Mouse (Mus musculus): ENCODE measurements around the gene Tbx10. TPM values are rescaled to one million over a fixed set of nuclear protein-coding genes. Genes with fewer than 3 reads are reported as not detected.

Gene Tbx10
- 0.13 and 0.16 TPM in 2 replicates for polyA plus RNA-seq (2014; fragmentation: Nextera tagmentation; extraction: Ambion mirVana)

- Histone ChIP-seq H3K9me3 (ENCODE audit: control insufficient read depth, low read length) (no peaks in the 10 kb centered on the region), H3K4me1 (replicated peaks; ENCODE audit: control insufficient read depth, insufficient read depth, low read length) (no peaks in the 10 kb centered on the region), H3K4me3 (ENCODE audit: low read depth, low read length) (no peak within 1 kb of the TSS), H3K36me3 (ENCODE audit: control insufficient read depth, insufficient read depth, low read length) (no peaks in the 10 kb centered on the region), H3K27me3 (replicated peaks; ENCODE audit: control insufficient read depth, insufficient read depth, low read length) (no peaks in the 10 kb centered on the region), H3K4me2 (ENCODE audit: low read length) (no peak within 1 kb of the TSS), H3K9ac (ENCODE audit: low read length) (no peak within 1 kb of the TSS), H3K27ac (ENCODE audit: low read depth) (no peak within 1 kb of the TSS)
- DNase-seq (ENCODE audit: low spot score) (no peak), ATAC-seq (replicated peaks; ENCODE audit: low FRiP score, low TSS enrichment, low read depth) (no peak)
- WGBS: 63% methylated on average over 5 of the region's 5 CpGs
Observed at GRCm38 (mm10) chr19:3992416-3992815, at the start of gene Tbx10. TSS of gene Tbx10 (plus strand) at chr19:3992752.

DNA sequence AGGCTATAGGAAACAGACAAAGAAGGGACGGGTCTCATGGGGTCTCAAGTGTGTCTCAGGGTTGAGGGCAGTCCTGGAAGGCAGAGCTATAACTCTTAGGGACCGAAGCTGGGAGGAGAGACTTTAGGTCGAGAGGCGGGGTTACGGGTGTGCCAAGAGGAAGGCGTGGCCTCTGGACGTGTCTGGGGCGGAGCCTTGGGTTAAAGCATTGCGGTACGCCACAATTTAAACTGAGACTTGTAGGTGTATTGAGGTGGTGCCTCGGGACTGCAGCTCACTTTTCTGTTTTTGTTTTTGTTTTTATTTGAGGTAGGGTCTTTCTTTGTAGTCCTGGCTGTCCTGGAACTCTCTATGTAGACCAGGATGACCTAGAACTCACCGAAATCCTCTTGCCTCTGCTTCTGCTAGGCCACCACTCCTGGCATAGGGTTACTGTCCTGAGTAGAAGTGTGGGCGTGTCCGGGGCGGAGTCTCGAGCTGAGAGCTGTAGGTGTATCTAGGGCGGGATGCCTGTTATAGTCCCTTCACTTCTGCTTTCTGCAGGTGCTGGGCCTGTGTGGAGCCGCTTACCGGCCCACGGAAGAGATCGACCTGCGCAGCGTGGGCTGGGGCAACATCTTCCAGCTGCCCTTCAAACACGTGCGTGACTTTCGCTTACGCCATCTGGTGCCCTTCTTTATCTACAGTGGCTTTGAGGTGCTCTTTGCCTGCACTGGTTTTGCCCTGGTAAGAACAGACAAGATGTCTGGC is 49.4 kb upstream of the Tbx10 start:
- H3K4me2 ChIP-seq (ENCODE audit: low read length): no peak overlapping the region
- 21% methylated on average over 27 of the region's 27 CpGs for WGBS
- no peak overlapping the region for H3K27ac ChIP-seq (ENCODE audit: low read depth)
- DNase-seq (ENCODE audit: low spot score) (peak; percentile 70), ATAC-seq (replicated peaks; ENCODE audit: low FRiP score, low TSS enrichment, low read depth) (0 out of 2 replicates have a peak, but pooled peaks have one; percentile 29)
- no peaks in the 10 kb centered on the region for H3K9me3 ChIP-seq (ENCODE audit: control insufficient read depth, low read length)
- H3K27me3 ChIP-seq (replicated peaks; ENCODE audit: control insufficient read depth, insufficient read depth, low read length): no peaks in the 10 kb centered on the region
- no peaks in the 10 kb centered on the region for H3K36me3 ChIP-seq (ENCODE audit: control insufficient read depth, insufficient read depth, low read length)
- H3K9ac ChIP-seq (ENCODE audit: low read length): no peak overlapping the region
- H3K4me1 ChIP-seq (replicated peaks; ENCODE audit: control insufficient read depth, insufficient read depth, low read length): no peaks in the 10 kb centered on the region
- no peak overlapping the region for H3K4me3 ChIP-seq (ENCODE audit: low read depth, low read length)

DNA sequence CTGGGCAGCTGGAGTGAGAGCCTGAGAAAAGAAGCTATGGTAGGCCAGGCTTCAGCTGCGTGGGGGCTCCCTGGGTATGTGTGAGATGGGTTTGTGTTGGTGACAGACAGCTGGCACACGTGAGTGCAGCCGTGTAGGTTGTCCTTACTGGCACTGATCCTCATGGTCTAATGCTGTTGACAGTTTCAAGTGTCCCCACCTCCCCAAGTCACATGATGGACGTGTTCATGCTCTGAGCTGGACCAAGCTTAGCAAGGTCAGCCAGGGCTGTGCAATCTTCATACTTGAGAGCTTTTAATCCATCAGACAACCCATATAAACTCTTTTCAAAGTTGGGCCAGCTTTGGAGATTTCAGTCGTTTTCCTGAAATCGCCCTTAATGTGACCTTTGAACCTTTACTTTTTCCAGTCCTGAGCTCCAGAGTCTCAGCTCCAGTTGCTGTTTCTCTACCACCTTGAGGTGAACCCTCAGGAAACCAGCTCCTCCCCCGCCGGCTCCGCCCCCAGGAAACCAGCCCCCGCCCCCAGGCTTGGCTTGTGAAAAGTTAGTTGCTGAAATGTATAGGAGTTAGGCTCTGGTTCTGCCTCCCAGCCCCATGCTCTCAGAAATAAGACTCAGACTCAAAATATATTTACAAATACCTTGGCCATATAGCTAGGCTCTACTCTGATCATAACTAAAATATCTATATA is 46.5 kb upstream of the Tbx10 start:
- WGBS: 26% methylated on average over 10 of the region's 10 CpGs
- H3K4me3 ChIP-seq (ENCODE audit: low read depth, low read length): no peak overlapping the region
- H3K4me2 ChIP-seq (ENCODE audit: low read length): no peak overlapping the region
- H3K27ac ChIP-seq (ENCODE audit: low read depth): no peak overlapping the region
- no peaks in the 10 kb centered on the region for H3K9me3 ChIP-seq (ENCODE audit: control insufficient read depth, low read length)
- no peaks in the 10 kb centered on the region for H3K36me3 ChIP-seq (ENCODE audit: control insufficient read depth, insufficient read depth, low read length)
- H3K27me3 ChIP-seq (replicated peaks; ENCODE audit: control insufficient read depth, insufficient read depth, low read length): no peaks in the 10 kb centered on the region
- ATAC-seq (replicated peaks; ENCODE audit: low FRiP score, low TSS enrichment, low read depth) (no peak), DNase-seq (ENCODE audit: low spot score) (no peak)
- no peak overlapping the region for H3K9ac ChIP-seq (ENCODE audit: low read length)
- H3K4me1 ChIP-seq (replicated peaks; ENCODE audit: control insufficient read depth, insufficient read depth, low read length): no peaks in the 10 kb centered on the region

- Histone ChIP-seq H3K9ac (ENCODE audit: low read length) (no peak overlapping the region), H3K27me3 (replicated peaks; ENCODE audit: control insufficient read depth, insufficient read depth, low read length) (no peaks in the 10 kb centered on the region), H3K4me3 (ENCODE audit: low read depth, low read length) (no peak overlapping the region), H3K9me3 (ENCODE audit: control insufficient read depth, low read length) (no peaks in the 10 kb centered on the region), H3K4me2 (ENCODE audit: low read length) (no peak overlapping the region), H3K4me1 (replicated peaks; ENCODE audit: control insufficient read depth, insufficient read depth, low read length) (no peaks in the 10 kb centered on the region), H3K27ac (ENCODE audit: low read depth) (no peak overlapping the region), H3K36me3 (ENCODE audit: control insufficient read depth, insufficient read depth, low read length) (no peaks in the 10 kb centered on the region)
- ATAC-seq (replicated peaks; ENCODE audit: low FRiP score, low TSS enrichment, low read depth) (peak; percentile 54; the same call in 1 of the 2 replicates), DNase-seq (ENCODE audit: low spot score) (peak; percentile 86)
- WGBS: 11% methylated on average over 2 of the region's 2 CpGs
Observed at GRCm38 (mm10) chr19:3946715-3947114, 45.8 kb upstream of the Tbx10 start.

- H3K27ac ChIP-seq (ENCODE audit: low read depth): no peak overlapping the region
- 84% methylated on average over 3 of the region's 3 CpGs for WGBS
- ATAC-seq (replicated peaks; ENCODE audit: low FRiP score, low TSS enrichment, low read depth): no peak
- H3K27me3 ChIP-seq (replicated peaks; ENCODE audit: control insufficient read depth, insufficient read depth, low read length): no peaks in the 10 kb centered on the region
- H3K4me1 ChIP-seq (replicated peaks; ENCODE audit: control insufficient read depth, insufficient read depth, low read length): no peaks in the 10 kb centered on the region
- H3K4me3 ChIP-seq (ENCODE audit: low read depth, low read length): no peak overlapping the region
- no peak overlapping the region for H3K9ac ChIP-seq (ENCODE audit: low read length)
- DNase-seq (ENCODE audit: low spot score): no peak
- H3K4me2 ChIP-seq (ENCODE audit: low read length): no peak overlapping the region
- H3K9me3 ChIP-seq (ENCODE audit: control insufficient read depth, low read length): no peaks in the 10 kb centered on the region
- no peaks in the 10 kb centered on the region for H3K36me3 ChIP-seq (ENCODE audit: control insufficient read depth, insufficient read depth, low read length)
Observed at GRCm38 (mm10) chr19:3947813-3948212, 44.7 kb upstream of the Tbx10 start.

- no peak for DNase-seq (ENCODE audit: low spot score)
- Histone ChIP-seq H3K27ac (ENCODE audit: low read depth) (no peak overlapping the region), H3K4me2 (ENCODE audit: low read length) (no peak overlapping the region), H3K27me3 (replicated peaks; ENCODE audit: control insufficient read depth, insufficient read depth, low read length) (no peaks in the 10 kb centered on the region), H3K9me3 (ENCODE audit: control insufficient read depth, low read length) (no peaks in the 10 kb centered on the region), H3K4me1 (replicated peaks; ENCODE audit: control insufficient read depth, insufficient read depth, low read length) (no peaks in the 10 kb centered on the region), H3K9ac (ENCODE audit: low read length) (no peak overlapping the region), H3K36me3 (ENCODE audit: control insufficient read depth, insufficient read depth, low read length) (no peaks in the 10 kb centered on the region), H3K4me3 (ENCODE audit: low read depth, low read length) (no peak overlapping the region)
- WGBS: 72% methylated on average over 14 of the region's 14 CpGs
- no peak for ATAC-seq (replicated peaks; ENCODE audit: low FRiP score, low TSS enrichment, low read depth)
Observed at GRCm38 (mm10) chr19:3948546-3948945, 44.0 kb upstream of the Tbx10 start.

DNA sequence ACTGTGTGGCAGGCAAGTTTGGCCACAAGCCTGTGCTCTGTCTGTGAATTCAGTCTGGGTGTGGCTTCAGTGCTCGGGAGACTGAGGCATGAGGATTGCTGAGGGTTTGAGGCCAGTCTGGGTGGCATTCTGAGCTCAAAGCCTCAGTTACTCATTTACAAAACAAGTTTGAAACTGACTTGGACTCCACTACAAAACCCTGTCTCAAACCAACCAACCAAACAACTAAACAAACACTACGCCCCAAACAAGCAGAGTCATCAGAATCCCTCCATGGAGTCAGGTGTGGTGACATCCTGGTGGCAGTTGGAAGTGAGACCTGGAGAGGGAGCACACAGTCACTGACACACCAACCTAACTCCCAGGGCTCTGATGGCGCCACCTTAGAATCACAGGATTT is 42.2 kb upstream of the Tbx10 start:
- Histone ChIP-seq H3K4me1 (replicated peaks; ENCODE audit: control insufficient read depth, insufficient read depth, low read length) (no peaks in the 10 kb centered on the region), H3K4me2 (ENCODE audit: low read length) (no peak overlapping the region), H3K9me3 (ENCODE audit: control insufficient read depth, low read length) (no peaks in the 10 kb centered on the region), H3K4me3 (ENCODE audit: low read depth, low read length) (no peak overlapping the region), H3K27ac (ENCODE audit: low read depth) (no peak overlapping the region), H3K9ac (ENCODE audit: low read length) (no peak overlapping the region), H3K36me3 (ENCODE audit: control insufficient read depth, insufficient read depth, low read length) (no peaks in the 10 kb centered on the region), H3K27me3 (replicated peaks; ENCODE audit: control insufficient read depth, insufficient read depth, low read length) (no peaks in the 10 kb centered on the region)
- DNase-seq (ENCODE audit: low spot score) (no peak), ATAC-seq (replicated peaks; ENCODE audit: low FRiP score, low TSS enrichment, low read depth) (no peak)
- WGBS: 85% methylated on average over 3 of the region's 3 CpGs

- no peaks in the 10 kb centered on the region for H3K4me1 ChIP-seq (replicated peaks; ENCODE audit: control insufficient read depth, insufficient read depth, low read length)
- no peaks in the 10 kb centered on the region for H3K9me3 ChIP-seq (ENCODE audit: control insufficient read depth, low read length)
- H3K27ac ChIP-seq (ENCODE audit: low read depth): no peak overlapping the region
- H3K9ac ChIP-seq (ENCODE audit: low read length): no peak overlapping the region
- DNase-seq (ENCODE audit: low spot score) (no peak), ATAC-seq (replicated peaks; ENCODE audit: low FRiP score, low TSS enrichment, low read depth) (no peak)
- H3K27me3 ChIP-seq (replicated peaks; ENCODE audit: control insufficient read depth, insufficient read depth, low read length): no peaks in the 10 kb centered on the region
- H3K4me3 ChIP-seq (ENCODE audit: low read depth, low read length): no peak overlapping the region
- no peaks in the 10 kb centered on the region for H3K36me3 ChIP-seq (ENCODE audit: control insufficient read depth, insufficient read depth, low read length)
- no peak overlapping the region for H3K4me2 ChIP-seq (ENCODE audit: low read length)
Observed at GRCm38 (mm10) chr19:3951461-3951860, 41.1 kb upstream of the Tbx10 start.

GRCm38 (mm10) chr19:3952099-3952498 is 40.5 kb upstream of the Tbx10 start:
- no peak overlapping the region for H3K4me2 ChIP-seq (ENCODE audit: low read length)
- no peak overlapping the region for H3K9ac ChIP-seq (ENCODE audit: low read length)
- no peaks in the 10 kb centered on the region for H3K36me3 ChIP-seq (ENCODE audit: control insufficient read depth, insufficient read depth, low read length)
- H3K27me3 ChIP-seq (replicated peaks; ENCODE audit: control insufficient read depth, insufficient read depth, low read length): no peaks in the 10 kb centered on the region
- DNase-seq (ENCODE audit: low spot score): no peak
- H3K9me3 ChIP-seq (ENCODE audit: control insufficient read depth, low read length): no peaks in the 10 kb centered on the region
- no peaks in the 10 kb centered on the region for H3K4me1 ChIP-seq (replicated peaks; ENCODE audit: control insufficient read depth, insufficient read depth, low read length)
- no peak overlapping the region for H3K27ac ChIP-seq (ENCODE audit: low read depth)
- WGBS: 27% methylated on average over 1 of the region's 1 CpGs
- H3K4me3 ChIP-seq (ENCODE audit: low read depth, low read length): no peak overlapping the region
- no peak for ATAC-seq (replicated peaks; ENCODE audit: low FRiP score, low TSS enrichment, low read depth)

Measured in intestine, embryonic 14.5 days (tissue).